Mouse (Mus musculus): ENCODE results near the gene Sipa1l3.

DNA sequence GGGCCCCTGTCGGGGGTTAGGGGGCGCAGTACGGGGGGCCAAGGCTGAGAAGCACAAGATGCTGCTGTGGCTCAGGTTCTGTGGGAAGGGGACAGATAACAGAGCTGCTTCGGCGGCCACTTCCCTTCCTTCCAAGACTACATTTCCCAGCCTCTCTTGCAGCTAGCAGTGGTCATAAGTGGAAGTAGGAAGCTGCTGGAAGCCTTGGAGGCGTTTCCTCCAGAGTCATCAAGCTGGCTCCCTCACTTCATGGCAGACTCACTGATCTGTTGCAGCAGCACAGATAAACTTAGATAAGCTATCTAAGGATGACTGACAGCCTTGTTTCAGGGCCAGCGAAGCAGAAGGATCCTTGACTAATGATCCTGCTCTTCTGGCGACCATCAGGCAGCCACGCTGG is 76.6 kb downstream of the Sipa1l3 start:
- TF ChIP-seq CTCF (IDR thresholded peaks at IDR 0.05; ENCODE audit: low read depth, low read length) (no peak), POLR2A (IDR thresholded peaks at IDR 0.05; ENCODE audit: insufficient read depth, low read length) (no peak)
